Mouse (Mus musculus) intestine, postnatal 0 days (tissue): ENCODE measurements around the gene Gm20518. TPM values are rescaled to one million over a fixed set of nuclear protein-coding genes. Genes with fewer than 3 reads are reported as not detected.

Experiments used
- ATAC-seq: fragments of 200-750 bp; cut with Nextera tagmentation; 2 replicates; pipeline ENCODE4 v1.8.0; 2017; ENCODE audit warnings: mild to moderate bottlenecking, moderate TSS enrichment, moderate library complexity
- H3K27ac ChIP-seq: fragments of 300-500 bp; sonication (generic); 2 replicates; pipeline ENCODE4 v1.5.1; 2014; ENCODE audit warnings: mild to moderate bottlenecking, low read depth, low read length, moderate library complexity
- H3K27me3 ChIP-seq: fragments of 300-500 bp; sonication (generic); replicated peaks from 2 replicates; pipeline ENCODE4 v1.6.1; 2014; ENCODE audit warnings: low read length, mixed read lengths; ENCODE audit not compliant: control insufficient read depth, insufficient read depth
- H3K36me3 ChIP-seq: fragments of 300-500 bp; sonication (generic); 2 replicates; pipeline ENCODE4 v1.6.1; 2014; ENCODE audit warnings: mild to moderate bottlenecking, moderate library complexity; ENCODE audit not compliant: control insufficient read depth, insufficient read depth
- H3K4me1 ChIP-seq: fragments of 300-500 bp; sonication (generic); replicated peaks from 2 replicates; pipeline ENCODE4 v1.6.1; 2014; ENCODE audit warnings: antibody characterized with exemption, low read length, mixed read lengths; ENCODE audit not compliant: control insufficient read depth, insufficient read depth
- H3K4me2 ChIP-seq: fragments of 300-500 bp; sonication (generic); replicated peaks from 2 replicates; pipeline ENCODE4 v1.6.1; 2014; ENCODE audit warnings: low read depth, mild to moderate bottlenecking, moderate library complexity
- H3K4me3 ChIP-seq: fragments of 300-500 bp; sonication (generic); 2 replicates; pipeline ENCODE4 v1.5.1; 2014; ENCODE audit warnings: low read depth, low read length
- H3K9ac ChIP-seq: fragments of 300-500 bp; sonication (generic); 2 replicates; pipeline ENCODE4 v1.6.1; 2014; ENCODE audit warnings: mild to moderate bottlenecking, low read depth, low read length
- H3K9me3 ChIP-seq: fragments of 300-500 bp; sonication (generic); 2 replicates; pipeline ENCODE4 v1.6.1; 2016; ENCODE audit warnings: mixed run types; ENCODE audit not compliant: control insufficient read depth
- CTCF ChIP-seq: sonication (generic); IDR thresholded peaks from 2 replicates; pipeline ENCODE4 v1.5.1; 2016; ENCODE audit warnings: low read depth, mild to moderate bottlenecking, control low read depth, antibody characterized with exemption, moderate library complexity
- WGBS: fragments of 180-500 bp; shearing (Covaris S2); extraction: QIAGEN DNeasy Blood & Tissue Kit; methylation state at CpG from one replicate; pipeline ENCODE4 v1.1.7; 2014; 5-methylcytosine and 5-hydroxymethylcytosine counted together
- polyA plus RNA-seq: library from polyadenylated mRNA; unstranded; fragments of >200 nt; fragmentation: Nextera tagmentation; extraction: Ambion mirVana; gene quantifications from 2 replicates; pipeline ENCODE4 v1.2.1, GENCODE M21; 2015

Gene Gm20518
- polyA plus RNA-seq, 1 experiment from 2014 or later, result not detected

- no peaks in the 10 kb centered on the region for H3K4me1 ChIP-seq
- H3K36me3 ChIP-seq, result peaks cover 48% of the 10 kb centered on the region
- TF ChIP-seq CTCF, result no peak
- no peak overlapping the region for H3K4me2 ChIP-seq
- H3K9me3 ChIP-seq, result no peaks in the 10 kb centered on the region
- WGBS, result 73% methylated on average over 3 of the region's 3 CpGs
- H3K9ac ChIP-seq, result no peak overlapping the region
- no peak for ATAC-seq
- H3K27ac ChIP-seq, result no peak overlapping the region
- H3K27me3 ChIP-seq, result peaks cover 17% of the 10 kb centered on the region
- H3K4me3 ChIP-seq, result no peak overlapping the region
These were observed 98.7 kb downstream of the Gm20518 start for GRCm38 (mm10) chr16:17792728-17793127.

GRCm38 (mm10) chr16:17785337-17785736 lies 106.1 kb downstream of the Gm20518 start:
- peak; percentile 67 for TF ChIP-seq CTCF
- no peaks in the 10 kb centered on the region for H3K27me3 ChIP-seq
- no peaks in the 10 kb centered on the region for H3K4me1 ChIP-seq
- no peak overlapping the region for H3K27ac ChIP-seq
- H3K4me3 ChIP-seq, result no peak overlapping the region
- H3K9ac ChIP-seq, result no peak overlapping the region
- peaks cover 73% of the 10 kb centered on the region for H3K36me3 ChIP-seq
- no peaks in the 10 kb centered on the region for H3K9me3 ChIP-seq
- ATAC-seq, result no peak
- no peak overlapping the region for H3K4me2 ChIP-seq
- WGBS, result 65% methylated on average over 3 of the region's 3 CpGs

Other genes with a start within 250 kb of the Gm20518 start
- 8.0 and 9.4 TPM in 2 replicates for gene Ccdc74a, start 245.2 kb downstream of the Gm20518 start, polyA plus RNA-seq
- gene Med15, start 158.8 kb downstream of the Gm20518 start, polyA plus RNA-seq, result 26.6 TPM in 2 replicates
- 29.0 and 29.9 TPM in 2 replicates for gene Klhl22, start 132.1 kb downstream of the Gm20518 start, polyA plus RNA-seq
- gene Scarf2, start 94.4 kb downstream of the Gm20518 start, polyA plus RNA-seq, result 6.3 and 6.9 TPM in 2 replicates
- gene B830017H08Rik, start 58.5 kb downstream of the Gm20518 start, polyA plus RNA-seq, result not detected in 2 replicates
- 0.39 and 0.59 TPM in 2 replicates for gene Car15, start 53.3 kb downstream of the Gm20518 start, polyA plus RNA-seq
- gene Tssk1, start 2.6 kb upstream of the Gm20518 start, polyA plus RNA-seq, result 0.04 TPM in 1 of 2 replicates, not detected in the other
- 35.0 and 35.3 TPM in 2 replicates for gene Dgcr2, start 6.9 kb upstream of the Gm20518 start, polyA plus RNA-seq
- gene Tssk2, start 7.0 kb upstream of the Gm20518 start, polyA plus RNA-seq, result not detected in 2 replicates
- gene Ess2, start 19.7 kb upstream of the Gm20518 start, polyA plus RNA-seq, result 12.2 and 12.5 TPM in 2 replicates
- not detected in 2 replicates for gene Gsc2, start 23.4 kb upstream of the Gm20518 start, polyA plus RNA-seq
- 236 and 245 TPM in 2 replicates for gene Slc25a1, start 36.5 kb upstream of the Gm20518 start, polyA plus RNA-seq
- not detected in 2 replicates for gene Vpreb2, start 88.8 kb upstream of the Gm20518 start, polyA plus RNA-seq
- gene Dgcr6, start 161.2 kb upstream of the Gm20518 start, polyA plus RNA-seq, result 98.4 and 106 TPM in 2 replicates
- 23.2 and 40.9 TPM in 2 replicates for gene Prodh, start 198.5 kb upstream of the Gm20518 start, polyA plus RNA-seq
- 1.6 and 1.9 TPM in 2 replicates for gene Rtn4r, start 236.0 kb upstream of the Gm20518 start, polyA plus RNA-seq